Mouse (Mus musculus): ENCODE measurements at regions not wholly inside any gene's neighbourhood (a gene's known extent, or its start where the extent isn't known, plus 50 kb on each side); places are given as distances from the start of the nearest gene placed in this dataset.

DNA sequence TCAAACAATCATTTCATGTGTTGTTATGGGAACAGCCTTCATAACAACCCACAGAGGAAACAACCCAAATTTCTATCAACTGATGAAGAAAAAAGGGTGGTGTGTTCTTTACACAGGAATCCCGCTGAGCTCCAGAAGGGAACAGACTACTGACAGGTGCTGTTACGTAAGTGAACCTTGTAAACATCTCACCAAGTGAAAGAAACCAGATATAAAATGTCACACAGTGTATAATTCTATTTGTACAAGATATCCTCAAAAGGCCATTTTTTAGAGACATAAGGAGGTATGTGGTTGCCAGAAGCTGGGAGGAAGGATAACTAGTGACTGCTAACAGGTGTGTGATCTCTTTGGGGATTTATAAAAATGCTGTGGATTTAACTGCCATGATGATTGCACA is 119.9 kb downstream of the Plod2 start:
- Histone ChIP-seq H3K27ac (ENCODE audit: low read length) (no peak overlapping the region), H3K36me3 (ENCODE audit: control insufficient read depth, insufficient read depth, low read length) (no peaks in the 10 kb centered on the region), H3K4me3 (replicated peaks; ENCODE audit: low read length) (no peak overlapping the region), H3K4me2 (ENCODE audit: low read depth, low read length) (no peak overlapping the region), H3K9me3 (replicated peaks; ENCODE audit: control insufficient read depth, low read length) (no peaks in the 10 kb centered on the region), H3K4me1 (ENCODE audit: control insufficient read depth, insufficient read depth, low read length) (no peaks in the 10 kb centered on the region), H3K27me3 (ENCODE audit: control insufficient read depth, insufficient read depth, low read length) (no peaks in the 10 kb centered on the region), H3K9ac (ENCODE audit: low read length) (no peak overlapping the region)
- 36% methylated on average over 2 of the region's 2 CpGs for WGBS
- ATAC-seq (ENCODE audit: insufficient read depth, low FRiP score), result peak; percentile 90

DNA sequence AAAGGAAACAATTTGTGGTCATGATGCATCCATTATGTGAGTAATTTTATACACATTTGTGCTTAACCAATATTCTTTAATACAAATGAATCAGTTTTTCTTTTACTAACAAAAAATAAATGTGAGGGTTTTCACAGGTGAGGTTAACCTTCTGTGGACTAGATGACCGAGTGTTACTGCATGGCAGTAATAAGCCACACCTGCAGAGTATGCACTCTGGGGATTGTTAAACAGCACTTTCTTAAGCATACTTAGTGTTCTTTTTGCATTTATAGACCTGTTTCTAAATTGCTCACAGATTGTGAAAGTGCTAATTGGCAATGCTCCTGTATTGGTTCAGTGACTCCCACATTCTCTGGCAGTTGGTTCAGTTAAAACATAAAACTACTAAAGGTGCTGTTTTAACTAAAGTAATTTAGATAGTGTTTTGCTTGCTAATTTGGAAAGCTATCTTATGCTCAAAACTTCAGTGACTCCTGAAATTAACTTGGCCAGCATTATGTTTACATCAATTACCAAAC is 125.4 kb downstream of the Plod2 start:
- Histone ChIP-seq H3K36me3 (ENCODE audit: control insufficient read depth, insufficient read depth, low read length) (no peaks in the 10 kb centered on the region), H3K4me3 (replicated peaks; ENCODE audit: low read length) (no peak overlapping the region), H3K27me3 (ENCODE audit: control insufficient read depth, insufficient read depth, low read length) (no peaks in the 10 kb centered on the region), H3K27ac (ENCODE audit: low read length) (no peak overlapping the region), H3K9me3 (replicated peaks; ENCODE audit: control insufficient read depth, low read length) (no peaks in the 10 kb centered on the region), H3K9ac (ENCODE audit: low read length) (no peak overlapping the region), H3K4me1 (ENCODE audit: control insufficient read depth, insufficient read depth, low read length) (no peaks in the 10 kb centered on the region), H3K4me2 (ENCODE audit: low read depth, low read length) (no peak overlapping the region)
- WGBS, result 86% methylated on average over 1 of the region's 1 CpGs
- ATAC-seq (ENCODE audit: insufficient read depth, low FRiP score), result no peak

DNA sequence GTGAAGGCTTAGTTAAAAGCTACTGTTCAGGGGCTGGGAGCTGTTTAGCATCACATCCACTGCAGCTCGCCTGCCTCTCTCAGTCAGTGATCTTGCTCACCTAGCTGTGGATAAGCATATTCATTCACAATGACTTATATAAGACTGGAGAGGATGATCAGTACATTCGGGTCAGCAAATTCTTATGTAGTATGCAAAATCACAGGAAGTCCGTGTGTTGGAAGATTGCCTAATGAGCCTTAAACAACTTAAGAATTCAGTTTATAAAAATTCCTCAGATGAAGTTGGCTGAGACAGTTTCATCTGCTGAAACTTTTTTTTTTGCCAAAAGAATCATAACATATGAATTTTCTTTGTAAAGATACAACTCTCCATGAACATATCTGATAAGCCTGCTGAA is 129.9 kb downstream of the Plod2 start:
- 65% methylated on average over 3 of the region's 3 CpGs for WGBS
- Histone ChIP-seq H3K4me3 (replicated peaks; ENCODE audit: low read length) (no peak overlapping the region), H3K27me3 (ENCODE audit: control insufficient read depth, insufficient read depth, low read length) (no peaks in the 10 kb centered on the region), H3K36me3 (ENCODE audit: control insufficient read depth, insufficient read depth, low read length) (no peaks in the 10 kb centered on the region), H3K9me3 (replicated peaks; ENCODE audit: control insufficient read depth, low read length) (no peaks in the 10 kb centered on the region), H3K4me2 (ENCODE audit: low read depth, low read length) (no peak overlapping the region), H3K9ac (ENCODE audit: low read length) (no peak overlapping the region), H3K27ac (ENCODE audit: low read length) (no peak overlapping the region), H3K4me1 (ENCODE audit: control insufficient read depth, insufficient read depth, low read length) (no peaks in the 10 kb centered on the region)
- no peak for ATAC-seq (ENCODE audit: insufficient read depth, low FRiP score)

DNA sequence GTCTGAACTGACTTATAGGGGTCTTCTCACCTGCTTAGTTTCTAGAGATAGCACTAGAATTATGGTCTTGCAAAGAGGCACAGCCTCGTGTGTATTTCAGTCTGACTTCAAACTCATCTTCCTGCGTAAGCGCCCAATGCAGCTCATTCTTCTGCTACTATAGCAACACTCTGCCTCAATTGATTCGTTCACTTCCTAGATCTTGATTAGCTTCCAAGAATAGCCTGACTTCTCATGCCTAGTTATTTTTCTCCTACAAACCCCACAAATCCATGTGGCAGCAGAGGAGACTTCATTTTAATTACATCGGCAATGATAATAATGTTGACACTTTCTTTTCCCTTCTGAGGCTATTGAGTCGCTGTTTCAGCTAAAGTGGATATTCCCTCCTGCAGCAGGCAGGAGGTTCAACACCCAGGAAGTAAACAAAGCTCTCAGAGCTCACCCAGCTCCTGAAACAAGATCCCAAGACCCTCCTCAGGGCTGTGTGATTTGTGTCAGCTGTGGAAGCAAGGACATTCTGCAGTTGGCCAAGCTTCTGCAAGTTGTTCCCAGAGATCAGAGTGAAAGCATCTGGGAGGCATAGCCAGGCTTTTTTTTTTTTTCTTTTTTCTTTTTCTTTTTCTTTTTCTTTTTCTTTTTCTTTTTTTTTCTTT is 152.5 kb downstream of the Plod2 start:
- H3K4me3 ChIP-seq (replicated peaks; ENCODE audit: low read length), result no peak overlapping the region
- H3K27me3 ChIP-seq (ENCODE audit: control insufficient read depth, insufficient read depth, low read length), result no peaks in the 10 kb centered on the region
- H3K4me2 ChIP-seq (ENCODE audit: low read depth, low read length), result peak overlapping the region; percentile 20; the same call in 1 of the 2 replicates
- WGBS, result 23% methylated on average over 6 of the region's 6 CpGs
- H3K27ac ChIP-seq (ENCODE audit: low read length), result peak overlapping the region; percentile 34; the same call in 1 of the 2 replicates
- peak; percentile 75; the same call in 1 of the 2 replicates for ATAC-seq (ENCODE audit: insufficient read depth, low FRiP score)
- no peak overlapping the region for H3K9ac ChIP-seq (ENCODE audit: low read length)
- no peaks in the 10 kb centered on the region for H3K36me3 ChIP-seq (ENCODE audit: control insufficient read depth, insufficient read depth, low read length)
- H3K9me3 ChIP-seq (replicated peaks; ENCODE audit: control insufficient read depth, low read length), result no peaks in the 10 kb centered on the region
- H3K4me1 ChIP-seq (ENCODE audit: control insufficient read depth, insufficient read depth, low read length), result no peaks in the 10 kb centered on the region

DNA sequence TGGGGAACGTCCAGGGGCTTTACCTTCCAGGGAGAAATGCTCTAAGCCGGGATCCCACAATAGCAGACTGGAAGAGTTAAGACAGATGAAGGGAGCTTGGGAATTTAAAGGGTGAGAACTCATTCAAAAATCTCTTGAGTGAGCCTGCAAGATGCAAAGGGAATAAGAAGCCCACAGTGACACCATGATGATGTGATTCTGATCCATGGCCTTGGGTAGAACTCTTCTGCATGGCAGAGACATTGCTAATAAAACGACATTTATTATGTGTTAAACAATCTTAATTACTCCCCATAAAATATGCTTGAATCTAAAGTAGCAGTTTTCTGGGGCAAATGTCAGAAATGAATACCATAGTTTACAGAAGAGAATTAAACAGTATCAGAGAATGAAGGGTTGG is 155.9 kb downstream of the Plod2 start:
- Histone ChIP-seq H3K27ac (ENCODE audit: low read length) (no peak overlapping the region), H3K27me3 (ENCODE audit: control insufficient read depth, insufficient read depth, low read length) (no peaks in the 10 kb centered on the region), H3K36me3 (ENCODE audit: control insufficient read depth, insufficient read depth, low read length) (no peaks in the 10 kb centered on the region), H3K4me3 (replicated peaks; ENCODE audit: low read length) (no peak overlapping the region), H3K4me2 (ENCODE audit: low read depth, low read length) (no peak overlapping the region), H3K9me3 (replicated peaks; ENCODE audit: control insufficient read depth, low read length) (no peaks in the 10 kb centered on the region), H3K9ac (ENCODE audit: low read length) (no peak overlapping the region), H3K4me1 (ENCODE audit: control insufficient read depth, insufficient read depth, low read length) (no peaks in the 10 kb centered on the region)
- 60% methylated on average over 3 of the region's 3 CpGs for WGBS
- no peak for ATAC-seq (ENCODE audit: insufficient read depth, low FRiP score)

DNA sequence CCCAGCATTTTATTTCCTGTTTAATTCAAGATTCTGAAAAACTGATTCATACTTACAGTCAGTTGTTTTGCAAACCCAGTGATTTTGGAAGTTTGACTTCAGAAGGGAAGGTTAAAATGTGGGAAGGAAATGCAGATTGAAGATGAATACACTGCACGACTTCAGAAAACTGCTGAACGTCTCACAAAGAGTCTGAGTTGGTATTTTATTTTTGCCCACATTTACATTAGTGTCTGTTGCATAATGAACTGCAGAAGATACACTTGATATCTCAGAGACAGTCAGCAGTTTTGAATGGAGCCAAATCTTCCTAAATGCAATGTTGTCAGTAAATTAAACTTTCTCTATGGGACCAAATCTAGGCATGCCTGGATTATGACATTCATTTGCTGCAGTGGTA is 162.7 kb downstream of the Plod2 start:
- H3K9me3 ChIP-seq (replicated peaks; ENCODE audit: control insufficient read depth, low read length), result no peaks in the 10 kb centered on the region
- H3K9ac ChIP-seq (ENCODE audit: low read length), result no peak overlapping the region
- H3K27ac ChIP-seq (ENCODE audit: low read length), result no peak overlapping the region
- H3K4me2 ChIP-seq (ENCODE audit: low read depth, low read length), result no peak overlapping the region
- WGBS, result 78% methylated on average over 2 of the region's 2 CpGs
- H3K36me3 ChIP-seq (ENCODE audit: control insufficient read depth, insufficient read depth, low read length), result no peaks in the 10 kb centered on the region
- no peak for ATAC-seq (ENCODE audit: insufficient read depth, low FRiP score)
- H3K4me1 ChIP-seq (ENCODE audit: control insufficient read depth, insufficient read depth, low read length), result no peaks in the 10 kb centered on the region
- H3K4me3 ChIP-seq (replicated peaks; ENCODE audit: low read length), result no peak overlapping the region
- no peaks in the 10 kb centered on the region for H3K27me3 ChIP-seq (ENCODE audit: control insufficient read depth, insufficient read depth, low read length)

DNA sequence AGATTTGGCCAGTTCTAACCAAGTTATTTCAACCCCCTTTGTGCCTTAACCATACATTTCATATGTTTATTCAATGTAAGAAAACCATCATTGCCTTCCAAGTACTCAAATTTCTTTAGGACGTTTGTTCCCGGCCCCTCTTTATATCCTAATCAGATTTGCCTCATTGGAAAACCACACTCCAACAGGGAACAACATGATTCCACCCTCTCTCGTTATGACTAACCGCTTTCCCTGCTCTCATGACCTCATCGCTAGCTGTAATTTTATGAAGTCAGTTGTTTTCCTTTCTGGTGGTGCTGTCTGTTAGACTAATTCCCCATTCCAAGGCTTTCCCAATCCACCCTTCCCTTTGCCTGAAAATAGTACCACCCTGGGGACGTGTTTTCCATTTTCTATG is 165.0 kb downstream of the Plod2 start:
- Histone ChIP-seq H3K4me1 (ENCODE audit: control insufficient read depth, insufficient read depth, low read length) (no peaks in the 10 kb centered on the region), H3K9ac (ENCODE audit: low read length) (no peak overlapping the region), H3K4me2 (ENCODE audit: low read depth, low read length) (no peak overlapping the region), H3K36me3 (ENCODE audit: control insufficient read depth, insufficient read depth, low read length) (no peaks in the 10 kb centered on the region), H3K27me3 (ENCODE audit: control insufficient read depth, insufficient read depth, low read length) (no peaks in the 10 kb centered on the region), H3K27ac (ENCODE audit: low read length) (no peak overlapping the region), H3K9me3 (replicated peaks; ENCODE audit: control insufficient read depth, low read length) (no peaks in the 10 kb centered on the region), H3K4me3 (replicated peaks; ENCODE audit: low read length) (no peak overlapping the region)
- 66% methylated on average over 6 of the region's 6 CpGs for WGBS
- no peak for ATAC-seq (ENCODE audit: insufficient read depth, low FRiP score)

DNA sequence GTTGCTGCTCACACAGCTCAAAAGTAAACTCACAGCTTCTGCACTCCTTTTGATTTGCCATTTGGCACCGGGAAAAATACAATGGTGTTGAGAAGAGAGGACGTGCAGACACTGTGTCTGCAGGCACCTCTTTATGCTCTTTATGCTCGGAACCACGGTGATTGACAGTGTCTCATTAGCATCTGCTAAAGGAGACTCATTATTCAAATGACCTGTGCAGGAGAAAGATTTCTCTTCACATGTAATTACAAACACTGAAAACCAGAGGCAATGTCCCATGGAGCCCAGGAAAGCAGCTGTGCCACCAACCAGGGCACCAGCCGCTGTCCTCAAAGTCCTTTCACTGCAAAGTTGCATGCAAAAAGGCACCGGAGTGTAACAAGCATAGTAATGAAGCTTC is 175.2 kb downstream of the Plod2 start:
- Histone ChIP-seq H3K27ac (ENCODE audit: low read length) (no peak overlapping the region), H3K4me1 (ENCODE audit: control insufficient read depth, insufficient read depth, low read length) (peaks cover 7% of the 10 kb centered on the region; the same call in 1 of the 2 replicates), H3K4me2 (ENCODE audit: low read depth, low read length) (no peak overlapping the region), H3K9ac (ENCODE audit: low read length) (no peak overlapping the region), H3K27me3 (ENCODE audit: control insufficient read depth, insufficient read depth, low read length) (no peaks in the 10 kb centered on the region), H3K36me3 (ENCODE audit: control insufficient read depth, insufficient read depth, low read length) (no peaks in the 10 kb centered on the region), H3K4me3 (replicated peaks; ENCODE audit: low read length) (no peak overlapping the region), H3K9me3 (replicated peaks; ENCODE audit: control insufficient read depth, low read length) (no peaks in the 10 kb centered on the region)
- ATAC-seq (ENCODE audit: insufficient read depth, low FRiP score), result no peak
- WGBS, result 65% methylated on average over 6 of the region's 6 CpGs

DNA sequence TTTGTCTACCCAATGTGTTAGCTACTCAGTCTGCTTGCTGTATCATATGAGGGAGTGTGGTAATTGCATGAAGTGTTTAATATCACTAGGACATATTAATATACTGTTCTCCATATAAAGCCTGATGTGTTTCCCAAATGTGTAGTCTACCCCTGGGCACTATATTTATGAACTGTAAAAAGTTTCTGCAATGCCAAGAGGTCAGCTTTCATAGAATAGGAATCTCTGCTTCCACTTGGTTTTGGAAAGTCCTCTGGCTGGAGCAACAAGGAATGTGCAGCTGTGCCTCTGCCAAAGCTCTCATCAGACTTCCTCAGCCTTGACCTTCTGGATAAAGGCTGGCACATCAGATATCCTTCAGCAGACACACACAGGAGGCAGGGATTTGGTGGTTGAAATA is 176.3 kb downstream of the Plod2 start:
- Histone ChIP-seq H3K4me2 (ENCODE audit: low read depth, low read length) (no peak overlapping the region), H3K4me1 (ENCODE audit: control insufficient read depth, insufficient read depth, low read length) (peaks cover 7% of the 10 kb centered on the region; the same call in 1 of the 2 replicates), H3K36me3 (ENCODE audit: control insufficient read depth, insufficient read depth, low read length) (no peaks in the 10 kb centered on the region), H3K4me3 (replicated peaks; ENCODE audit: low read length) (no peak overlapping the region), H3K9ac (ENCODE audit: low read length) (no peak overlapping the region), H3K27me3 (ENCODE audit: control insufficient read depth, insufficient read depth, low read length) (no peaks in the 10 kb centered on the region), H3K27ac (ENCODE audit: low read length) (no peak overlapping the region), H3K9me3 (replicated peaks; ENCODE audit: control insufficient read depth, low read length) (no peaks in the 10 kb centered on the region)
- ATAC-seq (ENCODE audit: insufficient read depth, low FRiP score), result no peak

Data from stomach, embryonic 16.5 days (tissue).